Mouse (Mus musculus) embryonic facial prominence, embryonic 13.5 days (tissue): ENCODE measurements around the gene Themis. TPM values are rescaled to one million over a fixed set of nuclear protein-coding genes. Genes with fewer than 3 reads are reported as not detected.

Experiments used
- ATAC-seq: fragments of 200-750 bp; cut with Nextera tagmentation; 2 replicates; pipeline ENCODE4 v1.8.0; 2017; ENCODE audit warnings: low read depth; ENCODE audit not compliant: insufficient number of reproducible peaks, insufficient read depth, low FRiP score, low TSS enrichment
- H3K27ac ChIP-seq: fragments of 300-500 bp; sonication (generic); 2 replicates; pipeline ENCODE4 v1.5.1; 2015; ENCODE audit warnings: moderate library complexity, mild to moderate bottlenecking, inconsistent platforms
- H3K27me3 ChIP-seq: fragments of 300-500 bp; sonication (generic); 2 replicates; pipeline ENCODE4 v1.6.1; 2015; ENCODE audit warnings: mild to moderate bottlenecking, inconsistent platforms
- H3K36me3 ChIP-seq: fragments of 300-500 bp; sonication (generic); 2 replicates; pipeline ENCODE4 v1.6.1; 2015; ENCODE audit warnings: mild to moderate bottlenecking, inconsistent platforms
- H3K4me1 ChIP-seq: fragments of 300-500 bp; sonication (generic); 2 replicates; pipeline ENCODE4 v1.6.1; 2015; ENCODE audit warnings: inconsistent platforms
- H3K4me2 ChIP-seq: fragments of 300-500 bp; sonication (generic); 2 replicates; pipeline ENCODE4 v1.6.1; 2015; ENCODE audit warnings: moderate library complexity, mild to moderate bottlenecking, inconsistent platforms
- H3K4me3 ChIP-seq: fragments of 300-500 bp; sonication (generic); 2 replicates; pipeline ENCODE4 v1.5.1; 2015; ENCODE audit warnings: mild to moderate bottlenecking, inconsistent platforms
- H3K9ac ChIP-seq: fragments of 300-500 bp; sonication (generic); 2 replicates; pipeline ENCODE4 v1.6.1; 2015; ENCODE audit warnings: mild to moderate bottlenecking, inconsistent platforms
- H3K9me3 ChIP-seq: fragments of 300-500 bp; sonication (generic); 2 replicates; pipeline ENCODE4 v1.6.1; 2016; ENCODE audit warnings: inconsistent platforms
- WGBS: fragments of 180-500 bp; shearing (Covaris S2); methylation state at CpG from one replicate; pipeline ENCODE4 v1.1.7; 2015; ENCODE audit warnings: mixed read lengths; 5-methylcytosine and 5-hydroxymethylcytosine counted together
- polyA plus RNA-seq: library from polyadenylated mRNA; unstranded; fragments of >200 nt; fragmentation: Nextera tagmentation; extraction: Ambion mirVana; gene quantifications from 2 replicates; pipeline ENCODE4 v1.2.1, GENCODE M21; 2015

Gene Themis
- polyA plus RNA-seq, 1 experiment from 2014 or later = not detected

DNA sequence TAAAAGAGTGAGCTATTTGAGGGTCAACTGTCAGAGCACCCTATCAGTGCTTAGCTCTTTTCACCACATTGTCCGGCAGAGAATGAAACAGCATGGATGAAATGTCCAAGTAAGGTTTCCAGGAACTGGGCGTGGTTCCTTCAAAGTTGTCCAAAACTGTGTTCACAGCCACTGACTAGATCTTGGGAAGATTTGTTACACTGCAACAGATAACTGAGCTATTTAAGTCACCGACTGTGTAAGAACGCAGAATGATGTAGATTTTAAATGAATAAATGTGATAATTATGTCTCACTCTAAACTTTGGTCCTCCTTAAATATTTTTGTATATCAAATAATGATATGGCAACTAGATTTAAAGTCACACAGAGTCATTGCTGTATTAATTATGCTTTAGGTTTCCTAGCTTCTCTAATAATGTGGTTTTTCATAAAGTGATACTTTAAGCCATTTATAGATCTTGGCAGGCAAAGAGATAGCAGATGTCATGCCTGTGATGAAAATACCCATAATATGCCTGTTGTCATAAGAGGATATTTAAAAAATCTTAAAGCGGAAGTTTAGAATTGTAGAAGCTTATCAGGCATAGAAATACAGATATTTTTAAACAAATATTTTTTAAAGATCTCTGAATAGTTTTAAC, 143.9 kb downstream of the Themis start:
- 91% methylated on average over 5 of the region's 5 CpGs for WGBS
- no peak overlapping the region for H3K4me2 ChIP-seq
- no peak overlapping the region for H3K9ac ChIP-seq
- no peaks in the 10 kb centered on the region for H3K27me3 ChIP-seq
- no peaks in the 10 kb centered on the region for H3K36me3 ChIP-seq
- ATAC-seq = no peak
- no peaks in the 10 kb centered on the region for H3K4me1 ChIP-seq
- H3K4me3 ChIP-seq = no peak overlapping the region
- H3K27ac ChIP-seq = no peak overlapping the region
- H3K9me3 ChIP-seq = no peaks in the 10 kb centered on the region

DNA sequence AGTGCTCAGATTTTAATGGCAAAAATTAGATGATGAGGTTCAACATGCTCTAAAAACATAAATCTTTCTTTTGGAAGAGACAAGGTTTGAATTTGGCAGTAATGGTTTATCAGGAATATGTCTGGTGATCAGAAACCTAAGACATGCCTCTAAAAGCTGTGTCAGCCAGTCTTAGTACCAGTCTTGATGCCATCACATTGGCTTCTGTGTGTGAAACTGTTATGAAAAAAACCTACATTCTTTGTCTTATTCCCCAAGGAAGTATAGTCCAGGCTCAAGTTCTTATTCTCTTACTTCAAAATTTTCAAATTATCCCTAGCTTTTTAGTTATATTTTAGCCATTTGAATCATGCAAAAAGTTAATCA, 144.4 kb downstream of the Themis start:
- Histone ChIP-seq H3K9me3 (no peaks in the 10 kb centered on the region), H3K4me2 (no peak overlapping the region), H3K27ac (no peak overlapping the region), H3K27me3 (no peaks in the 10 kb centered on the region), H3K4me1 (no peaks in the 10 kb centered on the region), H3K36me3 (no peaks in the 10 kb centered on the region), H3K4me3 (no peak overlapping the region), H3K9ac (no peak overlapping the region)
- ATAC-seq = no peak

DNA sequence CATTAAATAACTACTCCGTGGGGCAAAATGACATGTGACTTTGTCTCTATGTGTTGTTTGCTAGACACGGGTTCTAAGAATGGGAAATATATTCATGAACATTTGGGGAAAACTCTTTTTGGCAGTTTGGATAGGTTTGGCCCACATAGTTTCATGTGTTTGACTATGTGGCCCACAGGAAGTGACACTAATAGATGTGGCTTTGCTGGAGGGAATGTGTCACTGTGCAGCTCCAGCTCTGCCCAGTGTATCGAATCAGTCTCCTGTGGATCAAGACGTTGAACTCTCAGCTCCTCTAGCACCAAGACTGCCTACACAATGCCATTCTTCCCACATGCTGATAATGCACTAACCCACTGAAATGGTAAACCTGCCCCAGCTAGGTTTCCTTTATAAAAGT, 148.0 kb downstream of the Themis start:
- Histone ChIP-seq H3K4me3 (no peak overlapping the region), H3K4me2 (no peak overlapping the region), H3K4me1 (no peaks in the 10 kb centered on the region), H3K9me3 (no peaks in the 10 kb centered on the region), H3K9ac (no peak overlapping the region), H3K36me3 (no peaks in the 10 kb centered on the region), H3K27ac (no peak overlapping the region), H3K27me3 (no peaks in the 10 kb centered on the region)
- ATAC-seq = no peak
- WGBS = 70% methylated on average over 4 of the region's 4 CpGs

DNA sequence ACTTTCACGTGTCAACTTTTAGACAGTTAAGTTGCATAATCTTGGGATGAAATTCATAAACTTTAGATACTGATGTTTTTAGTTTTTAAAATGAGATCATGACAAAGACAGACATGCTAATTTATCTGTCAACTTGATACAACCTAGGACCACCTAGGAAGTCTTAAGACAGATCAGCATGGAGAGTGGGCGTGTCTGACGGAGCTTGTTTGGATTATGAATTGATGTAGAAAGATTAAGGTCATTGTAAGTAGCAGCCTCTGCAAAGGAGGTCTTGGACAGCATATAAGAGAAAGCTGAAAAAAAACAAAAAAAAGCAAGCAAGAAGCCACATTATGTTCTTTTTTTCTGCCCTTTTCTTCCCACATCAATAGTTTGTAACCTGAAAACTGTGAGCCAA, 154.2 kb downstream of the Themis start:
- Histone ChIP-seq H3K4me3 (no peak overlapping the region), H3K27ac (no peak overlapping the region), H3K9me3 (no peaks in the 10 kb centered on the region), H3K9ac (no peak overlapping the region), H3K4me2 (no peak overlapping the region), H3K27me3 (no peaks in the 10 kb centered on the region), H3K36me3 (no peaks in the 10 kb centered on the region), H3K4me1 (no peaks in the 10 kb centered on the region)
- no peak for ATAC-seq
- WGBS = 85% methylated on average over 3 of the region's 3 CpGs

DNA sequence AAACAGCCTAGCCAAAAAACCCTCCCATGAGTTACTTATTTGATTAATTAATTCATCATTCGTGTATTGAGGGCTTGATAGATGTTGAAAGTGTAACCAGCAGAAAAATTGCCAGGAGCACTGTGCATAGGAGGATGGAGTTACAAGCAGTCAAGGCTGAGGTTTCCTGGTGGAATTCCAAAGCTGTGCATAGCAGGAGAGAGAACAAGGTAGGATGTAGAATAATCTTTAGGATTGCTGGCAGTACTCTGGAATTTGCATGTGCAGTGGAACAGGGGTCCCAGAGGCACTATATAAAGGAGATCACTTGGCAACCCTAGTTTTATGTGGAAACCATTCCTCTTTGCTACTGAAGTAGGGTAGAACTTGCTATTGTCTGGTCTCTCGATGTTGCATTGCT, 174.4 kb downstream of the Themis start:
- Histone ChIP-seq H3K4me3 (no peak overlapping the region), H3K4me2 (no peak overlapping the region), H3K27me3 (no peaks in the 10 kb centered on the region), H3K9me3 (no peaks in the 10 kb centered on the region), H3K9ac (no peak overlapping the region), H3K27ac (no peak overlapping the region), H3K4me1 (no peaks in the 10 kb centered on the region), H3K36me3 (no peaks in the 10 kb centered on the region)
- 52% methylated on average over 2 of the region's 2 CpGs for WGBS
- ATAC-seq = no peak

DNA sequence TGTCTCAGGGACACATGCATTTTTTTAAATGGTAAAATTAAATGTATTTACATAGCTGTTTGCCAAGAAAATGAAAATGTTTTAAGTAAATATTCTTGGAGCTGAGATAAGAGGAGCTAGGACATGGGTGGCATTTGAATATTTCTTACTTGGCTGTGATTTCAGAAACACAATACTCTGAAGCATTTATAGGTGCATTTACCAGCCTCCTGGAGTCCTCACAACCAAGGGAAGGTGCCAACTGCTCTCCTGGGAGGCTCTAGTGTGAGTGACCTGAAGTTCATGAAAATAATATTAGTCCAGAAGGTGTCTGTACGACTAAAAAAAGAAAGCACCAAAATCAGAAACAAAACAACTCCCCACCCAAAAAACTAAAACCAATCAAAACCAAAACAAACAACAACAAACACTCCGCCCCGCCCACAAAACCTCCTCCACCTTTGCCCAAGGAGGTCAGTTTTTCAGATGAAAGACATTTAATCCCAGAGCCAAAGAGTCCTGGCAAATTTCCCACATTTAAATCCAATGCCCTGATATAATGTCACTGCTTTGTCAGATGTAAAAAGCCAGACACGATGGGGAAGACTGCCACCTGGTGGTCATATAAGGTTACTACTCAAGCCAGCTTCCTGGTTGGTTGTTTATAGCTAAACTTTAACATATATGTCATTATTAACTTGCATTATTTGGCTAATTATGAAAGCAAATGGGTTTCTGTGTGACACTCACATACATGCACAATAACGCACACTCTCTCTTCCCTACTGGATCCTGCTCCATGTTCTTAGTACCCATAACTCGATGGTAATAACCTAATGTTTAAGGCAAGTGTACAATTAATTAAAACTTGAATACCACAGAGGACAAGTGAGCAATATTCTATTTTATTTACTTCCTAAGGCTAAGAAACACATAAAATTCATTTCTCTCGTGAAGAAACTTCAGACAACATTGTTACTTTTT, 175.9 kb downstream of the Themis start:
- Histone ChIP-seq H3K4me2 (no peak overlapping the region), H3K27ac (no peak overlapping the region), H3K27me3 (no peaks in the 10 kb centered on the region), H3K9ac (no peak overlapping the region), H3K4me3 (no peak overlapping the region), H3K9me3 (no peaks in the 10 kb centered on the region), H3K4me1 (no peaks in the 10 kb centered on the region), H3K36me3 (no peaks in the 10 kb centered on the region)
- ATAC-seq = no peak
- 29% methylated on average over 7 of the region's 7 CpGs for WGBS

DNA sequence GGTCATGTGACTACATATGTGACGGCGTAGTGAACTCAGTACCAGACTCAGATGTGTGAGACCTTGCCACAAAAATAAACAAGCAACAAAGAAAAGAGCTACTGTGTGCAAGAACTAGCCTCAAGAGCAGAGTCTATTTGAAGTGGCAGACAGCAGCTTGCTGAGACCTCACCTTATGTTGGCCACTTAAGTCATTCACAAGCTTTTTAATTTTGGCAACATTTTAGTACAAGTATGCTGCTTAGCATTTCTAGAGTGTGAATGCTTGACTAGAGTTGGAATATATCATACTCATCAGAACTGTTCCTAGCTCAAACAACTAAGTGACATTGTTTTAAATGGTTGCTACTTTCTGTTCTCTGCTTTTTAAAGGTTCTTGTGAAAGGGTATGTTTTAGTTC, 188.0 kb downstream of the Themis start:
- 85% methylated on average over 2 of the region's 2 CpGs for WGBS
- ATAC-seq = no peak

DNA sequence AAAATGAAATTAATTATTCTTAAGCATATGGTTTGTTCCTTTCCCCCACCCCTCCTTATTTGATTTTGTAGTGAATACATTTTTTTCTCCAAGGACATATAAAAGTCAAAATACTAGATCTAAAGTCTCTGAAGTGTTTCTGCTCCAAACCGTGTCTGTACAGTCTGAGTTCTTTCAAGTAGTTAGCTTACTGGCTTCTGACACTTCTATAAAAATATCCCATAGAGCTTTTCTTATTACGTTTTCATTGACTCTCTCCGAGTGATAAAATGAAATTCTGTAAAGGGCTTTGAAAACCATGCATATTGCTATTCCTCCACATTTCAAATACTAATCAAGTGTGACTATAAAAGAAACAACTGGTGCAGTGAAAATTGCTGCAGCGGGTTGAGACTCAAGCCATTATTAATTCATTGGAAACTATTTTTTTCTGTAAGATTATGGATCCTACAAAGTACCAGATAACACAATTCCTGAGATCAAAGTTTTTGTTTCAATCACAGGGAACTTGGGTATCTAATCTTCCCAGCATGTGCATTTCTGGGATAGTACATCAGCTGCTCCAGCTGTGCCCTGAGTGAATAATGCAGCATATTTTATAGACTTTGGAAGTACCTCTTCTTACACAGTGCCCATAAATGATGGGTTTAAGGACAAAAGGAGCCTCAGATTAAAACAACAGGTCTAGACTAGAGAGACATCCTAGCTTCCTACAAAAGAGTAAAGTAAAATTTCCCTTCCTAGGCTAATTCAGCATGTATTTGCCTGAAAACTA, 202.6 kb downstream of the Themis start:
- Histone ChIP-seq H3K4me2 (no peak overlapping the region), H3K9ac (no peak overlapping the region), H3K9me3 (no peaks in the 10 kb centered on the region), H3K4me1 (no peaks in the 10 kb centered on the region), H3K36me3 (no peaks in the 10 kb centered on the region), H3K4me3 (no peak overlapping the region), H3K27me3 (no peaks in the 10 kb centered on the region), H3K27ac (no peak overlapping the region)
- ATAC-seq = no peak
- 71% methylated on average over 4 of the region's 4 CpGs for WGBS

More for the DNA sequence above, 188.0 kb downstream of the Themis start:
- H3K27ac ChIP-seq = no peak overlapping the region
- no peaks in the 10 kb centered on the region for H3K9me3 ChIP-seq
- H3K9ac ChIP-seq = no peak overlapping the region
- H3K4me1 ChIP-seq = no peaks in the 10 kb centered on the region
- H3K36me3 ChIP-seq = no peaks in the 10 kb centered on the region
- H3K27me3 ChIP-seq = no peaks in the 10 kb centered on the region
- H3K4me2 ChIP-seq = no peak overlapping the region
- H3K4me3 ChIP-seq = no peak overlapping the region

DNA sequence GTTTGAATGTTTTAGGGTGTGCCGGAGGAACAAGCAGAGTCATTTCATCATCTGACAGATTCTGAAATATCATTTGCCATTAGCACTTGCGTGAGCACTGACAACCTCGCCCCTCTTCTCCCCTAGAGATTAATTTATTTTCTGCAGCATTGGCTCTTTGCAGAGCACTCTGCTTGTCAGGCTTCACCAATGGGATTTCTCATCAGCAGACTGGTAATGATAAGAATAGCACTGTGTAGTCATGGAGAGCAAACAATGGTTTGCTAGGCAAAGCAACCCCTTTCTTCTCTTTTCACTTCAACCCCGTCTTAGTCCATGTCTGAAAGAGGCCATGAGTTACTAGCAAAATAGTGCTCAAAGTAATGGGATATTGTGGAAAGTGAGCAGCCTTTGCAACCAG, 206.4 kb downstream of the Themis start:
- no peaks in the 10 kb centered on the region for H3K27me3 ChIP-seq

DNA sequence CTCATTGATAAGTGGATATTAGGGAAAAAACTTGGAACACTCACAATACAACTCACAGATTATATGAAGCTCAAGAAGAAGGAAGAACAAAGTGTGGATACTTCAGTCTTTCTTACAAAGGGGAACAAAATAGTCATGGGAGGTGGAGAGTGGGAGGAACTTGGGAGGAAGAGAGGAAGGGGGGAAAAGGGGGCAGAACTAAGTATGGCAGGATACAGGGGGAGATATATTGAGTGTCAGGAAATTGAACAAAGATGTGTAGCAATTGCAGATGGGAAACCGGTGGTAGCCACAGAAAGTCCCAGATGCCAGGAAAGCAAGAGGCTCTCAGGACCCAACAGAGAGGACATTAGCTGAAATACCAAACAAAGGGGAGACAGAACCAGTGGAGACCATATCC, 219.5 kb downstream of the Themis start:
- Histone ChIP-seq H3K4me2 (no peak overlapping the region), H3K4me3 (no peak overlapping the region), H3K9me3 (no peaks in the 10 kb centered on the region), H3K9ac (no peak overlapping the region), H3K27ac (no peak overlapping the region), H3K27me3 (no peaks in the 10 kb centered on the region), H3K4me1 (no peaks in the 10 kb centered on the region), H3K36me3 (no peaks in the 10 kb centered on the region)
- 33% methylated on average over 1 of the region's 1 CpGs for WGBS
- ATAC-seq = no peak

More for the DNA sequence above, 206.4 kb downstream of the Themis start:
- no peak overlapping the region for H3K4me3 ChIP-seq
- H3K4me2 ChIP-seq = no peak overlapping the region
- ATAC-seq = no peak
- 80% methylated on average over 4 of the region's 4 CpGs for WGBS
- no peaks in the 10 kb centered on the region for H3K36me3 ChIP-seq
- H3K9me3 ChIP-seq = no peaks in the 10 kb centered on the region
- H3K4me1 ChIP-seq = no peaks in the 10 kb centered on the region
- H3K9ac ChIP-seq = no peak overlapping the region
- H3K27ac ChIP-seq = no peak overlapping the region

DNA sequence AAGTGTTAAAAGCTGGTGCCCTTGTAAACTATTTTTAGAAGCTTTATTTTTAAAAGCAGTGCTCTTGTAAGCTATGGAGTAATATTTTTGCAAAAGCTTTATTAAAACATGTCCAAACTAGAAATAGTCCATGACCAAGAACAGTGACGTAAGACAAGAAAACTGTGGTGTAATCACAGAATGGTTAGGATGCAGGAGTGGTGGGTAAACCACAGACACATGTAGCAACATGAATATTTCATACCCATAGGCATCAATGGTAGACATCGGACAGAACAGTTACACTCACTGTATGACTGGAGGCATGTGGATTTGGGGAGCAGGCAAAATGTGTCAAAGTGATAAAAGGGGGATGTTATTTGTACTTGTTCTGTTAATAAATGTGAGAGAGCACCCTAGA, 222.7 kb downstream of the Themis start:
- Histone ChIP-seq H3K36me3 (no peaks in the 10 kb centered on the region), H3K4me2 (no peak overlapping the region), H3K4me3 (no peak overlapping the region), H3K4me1 (no peaks in the 10 kb centered on the region), H3K27me3 (no peaks in the 10 kb centered on the region), H3K9ac (no peak overlapping the region), H3K9me3 (no peaks in the 10 kb centered on the region), H3K27ac (no peak overlapping the region)
- 70% methylated on average over 2 of the region's 2 CpGs for WGBS
- ATAC-seq = no peak
